Mouse (Mus musculus) forebrain, embryonic 16.5 days (tissue): ENCODE results near the gene Mslnl. TPM values are rescaled to one million over a fixed set of nuclear protein-coding genes. Genes with fewer than 3 reads are reported as not detected.

Experiments used
- ATAC-seq: fragments of 200-750 bp; cut with Nextera tagmentation; 2 replicates; pipeline ENCODE4 v1.8.0; 2017; ENCODE audit warnings: mild to moderate bottlenecking, moderate library complexity
- H3K27ac ChIP-seq: fragments of 300-500 bp; sonication (generic); 2 replicates; pipeline ENCODE4 v1.5.1; 2014; ENCODE audit warnings: low read length, control low read depth
- H3K27me3 ChIP-seq: fragments of 300-500 bp; sonication (generic); replicated peaks from 2 replicates; pipeline ENCODE4 v1.6.1; 2014; ENCODE audit warnings: low read length; ENCODE audit not compliant: control insufficient read depth, insufficient read depth
- H3K36me3 ChIP-seq: fragments of 300-500 bp; sonication (generic); 2 replicates; pipeline ENCODE4 v1.6.1; 2014; ENCODE audit not compliant: control insufficient read depth, insufficient read depth
- H3K4me1 ChIP-seq: fragments of 300-500 bp; sonication (generic); replicated peaks from 2 replicates; pipeline ENCODE4 v1.6.1; 2014; ENCODE audit warnings: low read length; ENCODE audit not compliant: control insufficient read depth, insufficient read depth
- H3K4me2 ChIP-seq: fragments of 300-500 bp; sonication (generic); 2 replicates; pipeline ENCODE4 v1.6.1; 2014; ENCODE audit warnings: mild to moderate bottlenecking, low read length, control low read depth
- H3K4me3 ChIP-seq: fragments of 300-500 bp; sonication (generic); replicated peaks from 2 replicates; pipeline ENCODE4 v1.5.1; 2014; ENCODE audit warnings: mild to moderate bottlenecking, low read length, control low read depth
- H3K9ac ChIP-seq: fragments of 300-500 bp; sonication (generic); replicated peaks from 2 replicates; pipeline ENCODE4 v1.6.1; 2014; ENCODE audit warnings: low read depth, low read length, control low read depth
- H3K9me3 ChIP-seq: fragments of 300-500 bp; sonication (generic); 2 replicates; pipeline ENCODE4 v1.6.1; 2016; ENCODE audit warnings: low read length; ENCODE audit not compliant: control insufficient read depth
- WGBS: fragments of 180-500 bp; shearing (Covaris S2); extraction: QIAGEN DNeasy Blood & Tissue Kit; methylation state at CpG from one replicate; pipeline ENCODE4 v1.1.7; 2014; 5-methylcytosine and 5-hydroxymethylcytosine counted together
- polyA plus RNA-seq: library from polyadenylated mRNA; unstranded; fragments of >200 nt; fragmentation: Nextera tagmentation; extraction: Ambion mirVana; gene quantifications from 2 replicates; pipeline ENCODE4 v1.2.1, GENCODE M21; 2015

Gene Mslnl
- polyA plus RNA-seq, 1 experiment from 2014 or later, result not detected

DNA sequence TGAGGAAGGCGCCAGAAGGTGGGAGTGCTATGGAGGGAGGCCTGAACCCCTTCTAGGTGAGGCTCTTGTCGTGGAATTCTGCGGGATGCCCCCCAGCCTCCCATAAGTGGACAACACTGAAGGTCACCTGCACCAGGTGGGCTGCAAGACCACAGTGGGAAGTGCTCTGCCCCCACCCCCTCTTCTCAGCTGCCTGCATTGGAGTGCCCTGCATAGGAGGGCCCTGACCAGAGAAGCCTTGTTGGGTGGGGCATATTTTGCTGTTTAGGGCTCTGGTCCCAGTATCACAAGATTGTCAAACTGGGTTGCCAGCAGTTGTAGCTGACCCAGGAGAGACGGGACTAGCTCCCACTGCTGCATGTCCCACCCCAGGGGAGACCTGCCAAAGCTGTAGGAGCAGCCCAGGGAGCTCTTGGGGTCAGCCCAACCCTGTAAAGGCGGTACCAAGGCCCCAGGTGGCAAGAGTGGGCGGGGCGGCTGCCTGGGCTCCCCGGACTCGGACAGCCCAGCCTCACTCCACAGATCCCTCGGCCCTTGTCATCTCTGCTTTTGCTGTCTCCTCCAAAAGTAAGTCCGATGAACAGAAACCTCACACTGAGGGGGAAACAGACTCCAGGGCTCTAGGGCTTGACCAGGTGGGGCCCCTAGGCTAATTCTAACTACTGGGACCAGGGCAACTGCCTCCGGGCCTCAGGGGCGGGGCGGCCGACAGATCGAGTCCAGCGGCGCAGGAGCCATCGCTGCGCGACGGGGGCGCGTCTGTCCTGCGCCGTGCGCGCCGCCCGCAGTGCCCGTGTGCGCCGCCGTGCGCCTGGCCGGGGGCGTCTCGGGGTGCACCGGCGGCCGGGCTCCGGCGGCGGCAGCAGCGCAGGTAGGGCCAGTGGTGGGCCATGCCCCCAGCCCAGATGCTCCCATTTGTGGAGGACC is 18.9 kb upstream of the Mslnl start, which contains the start of gene Gng13:
Gene Gng13 (plus strand): TSS at position 461 of the 927 bp plus-strand sequence.
- Histone ChIP-seq H3K36me3 (no peaks in the 10 kb centered on the region), H3K9ac (peak within 1 kb of the TSS; percentile 35), H3K27ac (no peak within 1 kb of the TSS), H3K9me3 (no peaks in the 10 kb centered on the region), H3K4me3 (peak within 1 kb of the TSS; percentile 39), H3K27me3 (peaks cover 26% of the 10 kb centered on the region), H3K4me2 (peak within 1 kb of the TSS; percentile 61), H3K4me1 (peaks cover 8% of the 10 kb centered on the region)
- peak; percentile 18; the same call in 1 of the 2 replicates for ATAC-seq
- under 1% methylated on average over 45 of the region's 45 CpGs for WGBS

DNA sequence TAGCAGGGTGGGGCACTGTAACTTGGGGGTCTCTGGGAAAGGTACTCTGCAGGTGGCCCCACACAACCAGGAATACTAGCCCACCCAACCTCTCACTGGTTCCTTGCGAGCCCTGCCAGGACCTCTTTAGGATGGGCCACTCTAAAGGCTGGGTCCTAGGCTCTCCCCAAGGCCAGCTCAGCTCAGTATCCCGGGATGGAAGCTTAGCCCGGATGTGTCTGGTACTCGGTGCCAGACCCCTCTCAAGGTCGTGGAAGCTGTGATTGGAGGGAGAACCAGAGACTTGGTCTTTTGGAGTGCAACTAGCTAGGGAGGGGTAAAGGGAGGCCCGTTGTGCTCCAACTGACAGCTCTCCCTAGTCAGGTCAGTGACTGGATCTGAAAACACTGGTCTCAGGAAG is 18.2 kb upstream of the Mslnl start:
- peak overlapping the region; percentile 39 for H3K4me3 ChIP-seq
- ATAC-seq, result no peak; the same call in 1 of the 2 replicates
- peak overlapping the region; percentile 61 for H3K4me2 ChIP-seq
- WGBS, result 12% methylated on average over 6 of the region's 6 CpGs
- H3K36me3 ChIP-seq, result no peaks in the 10 kb centered on the region
- H3K27me3 ChIP-seq, result peaks cover 26% of the 10 kb centered on the region
- no peak overlapping the region for H3K27ac ChIP-seq
- peak overlapping the region; percentile 35 for H3K9ac ChIP-seq
- H3K9me3 ChIP-seq, result no peaks in the 10 kb centered on the region
- peaks cover 8% of the 10 kb centered on the region for H3K4me1 ChIP-seq

GRCm38 (mm10) chr17:25721476-25721875 is 14.4 kb upstream of the Mslnl start:
- no peak overlapping the region for H3K4me2 ChIP-seq
- H3K9ac ChIP-seq, result no peak overlapping the region

DNA sequence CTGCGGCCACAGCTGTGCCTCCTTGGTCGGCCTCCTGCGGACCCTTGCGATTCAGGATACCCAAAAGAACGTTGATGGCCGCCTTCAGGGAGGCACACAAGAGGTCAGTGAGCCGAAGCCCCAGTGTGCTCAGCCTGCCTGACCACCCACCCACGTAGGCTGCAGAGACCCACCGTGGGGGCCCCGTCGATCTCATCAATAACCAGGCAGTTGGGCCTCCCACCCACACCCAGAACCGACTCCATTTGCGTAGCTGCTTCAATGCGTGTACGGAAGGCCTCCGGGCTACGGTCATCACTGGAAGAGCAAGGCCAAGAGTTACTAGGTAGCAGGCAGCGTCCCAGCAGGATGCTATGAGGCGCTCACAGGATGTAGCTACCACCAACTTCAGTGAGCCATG is 12.4 kb upstream of the Mslnl start:
- Histone ChIP-seq H3K4me1 (peaks cover 17% of the 10 kb centered on the region), H3K9me3 (no peaks in the 10 kb centered on the region), H3K4me2 (no peak overlapping the region), H3K9ac (no peak overlapping the region), H3K4me3 (no peak overlapping the region), H3K36me3 (no peaks in the 10 kb centered on the region), H3K27ac (no peak overlapping the region), H3K27me3 (no peaks in the 10 kb centered on the region)
- ATAC-seq, result no peak
- 96% methylated on average over 19 of the region's 19 CpGs for WGBS

More at GRCm38 (mm10) chr17:25721476-25721875, 14.4 kb upstream of the Mslnl start:
- 95% methylated on average over 5 of the region's 5 CpGs for WGBS
- peaks cover 18% of the 10 kb centered on the region for H3K27me3 ChIP-seq
- no peaks in the 10 kb centered on the region for H3K9me3 ChIP-seq
- ATAC-seq, result no peak
- H3K4me3 ChIP-seq, result no peak overlapping the region
- no peak overlapping the region for H3K27ac ChIP-seq
- H3K4me1 ChIP-seq, result peaks cover 11% of the 10 kb centered on the region
- no peaks in the 10 kb centered on the region for H3K36me3 ChIP-seq

DNA sequence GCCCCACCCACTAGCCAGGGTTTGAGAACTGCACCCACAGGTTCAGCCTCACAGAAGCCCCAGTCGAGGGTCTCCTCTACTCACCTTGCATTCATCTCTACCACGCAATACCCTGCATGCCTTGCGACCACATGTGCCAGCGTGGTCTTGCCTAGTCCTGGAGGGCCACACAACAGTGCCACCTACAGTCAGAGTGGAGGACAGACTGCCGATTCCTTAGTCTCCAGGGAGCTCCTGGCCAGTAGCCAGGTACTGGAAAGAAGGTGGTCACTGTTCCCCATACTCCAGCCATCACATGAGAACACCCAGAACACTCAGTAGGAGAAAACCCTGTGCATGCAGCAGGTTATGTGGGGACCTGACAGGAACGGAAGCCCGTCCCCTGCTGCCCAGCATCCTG is 11.9 kb upstream of the Mslnl start:
- Histone ChIP-seq H3K4me2 (no peak overlapping the region), H3K27ac (no peak overlapping the region), H3K4me3 (no peak overlapping the region), H3K9me3 (no peaks in the 10 kb centered on the region), H3K4me1 (peaks cover 18% of the 10 kb centered on the region), H3K27me3 (no peaks in the 10 kb centered on the region), H3K36me3 (no peaks in the 10 kb centered on the region), H3K9ac (no peak overlapping the region)
- ATAC-seq, result no peak
- 77% methylated on average over 7 of the region's 7 CpGs for WGBS

- Histone ChIP-seq H3K4me3 (no peak overlapping the region), H3K36me3 (no peaks in the 10 kb centered on the region), H3K4me2 (no peak overlapping the region), H3K4me1 (peaks cover 18% of the 10 kb centered on the region), H3K27me3 (no peaks in the 10 kb centered on the region), H3K27ac (no peak overlapping the region), H3K9me3 (no peaks in the 10 kb centered on the region), H3K9ac (no peak overlapping the region)
- WGBS, result 78% methylated on average over 6 of the region's 6 CpGs
- no peak for ATAC-seq
These were observed 10.6 kb upstream of the Mslnl start for GRCm38 (mm10) chr17:25725264-25725663.

DNA sequence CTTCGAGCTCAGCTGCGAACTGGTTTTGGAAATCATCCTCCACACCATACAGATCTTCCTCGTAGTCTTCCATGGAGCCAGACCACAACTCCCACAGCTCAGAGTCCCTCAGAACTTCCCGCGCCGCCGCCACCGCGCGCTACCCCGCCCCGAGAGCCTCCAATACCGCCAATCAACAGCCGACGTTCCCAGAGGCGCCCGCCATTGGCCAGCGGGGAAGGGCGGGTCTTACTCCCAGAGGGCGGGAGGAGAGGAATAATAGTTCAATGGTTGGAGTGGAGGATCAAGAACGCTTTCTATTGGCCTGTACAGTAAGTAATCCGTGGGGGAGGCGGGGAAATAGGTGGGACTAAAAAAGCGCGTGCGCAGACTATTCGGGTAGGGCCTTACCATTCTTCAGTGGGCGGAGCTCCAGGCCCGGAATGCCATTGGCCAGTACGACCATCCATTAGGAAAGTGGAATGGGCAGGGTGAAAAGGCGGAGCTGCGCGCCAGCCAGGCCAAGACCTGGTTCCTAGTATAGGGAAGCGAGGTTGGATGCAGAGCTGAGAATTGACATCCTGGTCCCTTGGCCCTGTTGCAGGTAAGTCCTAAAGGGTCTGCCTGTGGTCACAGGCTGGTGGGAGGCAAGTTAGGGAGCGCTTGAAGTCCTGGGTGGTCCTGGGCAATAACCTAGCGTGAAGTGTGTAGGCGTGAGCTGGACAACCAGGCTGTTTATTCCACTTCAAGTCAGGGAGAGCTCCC is 8.4 kb upstream of the Mslnl start, which contains the start of the genes Chtf18 and Rpusd1:
Gene Chtf18 (minus strand): TSS at position 155 of the 744 bp plus-strand sequence.
Gene Rpusd1 (plus strand): TSS at position 406 of the 744 bp plus-strand sequence.
- H3K4me1 ChIP-seq, result peaks cover 18% of the 10 kb centered on the region
- no peaks in the 10 kb centered on the region for H3K36me3 ChIP-seq
- H3K9me3 ChIP-seq, result no peaks in the 10 kb centered on the region
- H3K27me3 ChIP-seq, result no peaks in the 10 kb centered on the region
- H3K4me2 ChIP-seq, result peak within 1 kb of the TSS; percentile 88
- H3K27ac ChIP-seq, result peak within 1 kb of the TSS; percentile 57
- ATAC-seq, result peak; percentile 99
- under 1% methylated on average over 37 of the region's 37 CpGs for WGBS
- H3K9ac ChIP-seq, result peak within 1 kb of the TSS; percentile 85
- peak within 1 kb of the TSS; percentile 79 for H3K4me3 ChIP-seq

DNA sequence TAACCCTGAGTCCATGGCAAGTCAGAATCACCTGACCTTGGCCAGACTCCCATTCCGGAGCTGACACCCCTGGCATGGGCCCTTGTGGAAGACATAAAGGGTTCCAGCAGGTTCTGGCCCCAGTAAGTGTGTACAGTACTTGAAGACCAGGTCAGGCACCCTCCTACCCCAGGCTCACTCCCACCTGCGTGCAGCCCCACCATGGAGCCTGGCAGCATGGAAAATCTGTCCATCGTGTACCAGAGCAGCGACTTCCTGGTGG is 7.9 kb upstream of the Mslnl start:
- Histone ChIP-seq H3K27ac (no peak overlapping the region), H3K9me3 (no peaks in the 10 kb centered on the region), H3K36me3 (no peaks in the 10 kb centered on the region), H3K9ac (peak overlapping the region; percentile 85), H3K4me3 (peak overlapping the region; percentile 79), H3K4me2 (peak overlapping the region; percentile 70), H3K27me3 (no peaks in the 10 kb centered on the region), H3K4me1 (peaks cover 18% of the 10 kb centered on the region)
- no peak for ATAC-seq
- 28% methylated on average over 4 of the region's 4 CpGs for WGBS

- peaks cover 9% of the 10 kb centered on the region for H3K4me1 ChIP-seq
- no peak overlapping the region for H3K4me3 ChIP-seq
- 15% methylated on average over 2 of the region's 2 CpGs for WGBS
- no peak for ATAC-seq
- H3K27ac ChIP-seq, result no peak overlapping the region
- H3K4me2 ChIP-seq, result no peak overlapping the region
- H3K27me3 ChIP-seq, result no peaks in the 10 kb centered on the region
- H3K36me3 ChIP-seq, result no peaks in the 10 kb centered on the region
- no peaks in the 10 kb centered on the region for H3K9me3 ChIP-seq
- no peak overlapping the region for H3K9ac ChIP-seq
These were observed 3.8 kb upstream of the Mslnl start for GRCm38 (mm10) chr17:25732082-25732481.
